Mouse (Mus musculus) lung, embryonic 14.5 days (tissue): ENCODE measurements around the gene Ifitm10. TPM values are rescaled to one million over a fixed set of nuclear protein-coding genes. Genes with fewer than 3 reads are reported as not detected.
"Not testable (repeated sequence)": the region's sequence is repeated elsewhere in the genome, so short reads cannot be mapped to it uniquely, and the experiment has no call there.

Experiments used
- ATAC-seq: fragments of 200-750 bp; cut with Nextera tagmentation; 2 replicates; pipeline ENCODE4 v1.8.0; 2017; ENCODE audit warnings: mild to moderate bottlenecking, moderate TSS enrichment, moderate library complexity; ENCODE audit not compliant: insufficient read depth
- DNase-seq: peaks from one replicate; pipeline ENCODE4 v3.0.0-alpha.2; 2015
- H3K27ac ChIP-seq: fragments of 300-500 bp; sonication (generic); 2 replicates; pipeline ENCODE4 v1.5.1; 2014; ENCODE audit warnings: low read depth, mild to moderate bottlenecking, moderate library complexity
- H3K27me3 ChIP-seq: fragments of 300-500 bp; sonication (generic); 2 replicates; pipeline ENCODE4 v1.6.1; 2014; ENCODE audit warnings: low read length, control low read depth; ENCODE audit not compliant: insufficient read depth
- H3K36me3 ChIP-seq: fragments of 300-500 bp; sonication (generic); 2 replicates; pipeline ENCODE4 v1.6.1; 2014; ENCODE audit warnings: control low read depth; ENCODE audit not compliant: insufficient read depth
- H3K4me1 ChIP-seq: fragments of 300-500 bp; sonication (generic); 2 replicates; pipeline ENCODE4 v1.6.1; 2014; ENCODE audit warnings: antibody characterized with exemption, control low read depth; ENCODE audit not compliant: insufficient read depth
- H3K4me2 ChIP-seq: fragments of 300-500 bp; sonication (generic); 2 replicates; pipeline ENCODE4 v1.6.1; 2014; ENCODE audit warnings: mild to moderate bottlenecking
- H3K4me3 ChIP-seq: fragments of 300-500 bp; sonication (generic); 2 replicates; pipeline ENCODE4 v1.5.1; 2014; ENCODE audit warnings: low read depth, low read length
- H3K9ac ChIP-seq: fragments of 300-500 bp; sonication (generic); 2 replicates; pipeline ENCODE4 v1.6.1; 2014
- H3K9me3 ChIP-seq: fragments of 300-500 bp; sonication (generic); 2 replicates; pipeline ENCODE4 v1.6.1; 2016; ENCODE audit warnings: low read depth, low read length, control low read depth
- CTCF ChIP-seq: IDR thresholded peaks from 2 replicates; pipeline ENCODE4 v1.5.1; 2016; ENCODE audit warnings: antibody characterized with exemption, low read depth
- WGBS: fragments of 180-500 bp; shearing (Covaris S2); extraction: QIAGEN DNeasy Blood & Tissue Kit; methylation state at CpG from one replicate; pipeline ENCODE4 v1.1.7; 2014; 5-methylcytosine and 5-hydroxymethylcytosine counted together
- polyA plus RNA-seq: library from polyadenylated mRNA; unstranded; fragments of >200 nt; fragmentation: Nextera tagmentation; extraction: Ambion mirVana; gene quantifications from 2 replicates; pipeline ENCODE4 v1.2.1, GENCODE M21; 2014

Ifitm10 gene
- polyA plus RNA-seq, 1 experiment from 2014 or later: 3.4 TPM

GRCm38 (mm10) chr7:142413285-142413684 lies 39.7 kb upstream of the Ifitm10 start:
- Histone ChIP-seq H3K4me3 (no peak overlapping the region), H3K9me3 (no peaks in the 10 kb centered on the region), H3K27ac (no peak overlapping the region), H3K4me1 (no peaks in the 10 kb centered on the region), H3K4me2 (no peak overlapping the region), H3K36me3 (no peaks in the 10 kb centered on the region), H3K9ac (no peak overlapping the region), H3K27me3 (no peaks in the 10 kb centered on the region)
- 75% methylated on average over 6 of the region's 6 CpGs for WGBS
- ATAC-seq (no peak), DNase-seq (no peak)
- no peak for TF ChIP-seq CTCF

DNA sequence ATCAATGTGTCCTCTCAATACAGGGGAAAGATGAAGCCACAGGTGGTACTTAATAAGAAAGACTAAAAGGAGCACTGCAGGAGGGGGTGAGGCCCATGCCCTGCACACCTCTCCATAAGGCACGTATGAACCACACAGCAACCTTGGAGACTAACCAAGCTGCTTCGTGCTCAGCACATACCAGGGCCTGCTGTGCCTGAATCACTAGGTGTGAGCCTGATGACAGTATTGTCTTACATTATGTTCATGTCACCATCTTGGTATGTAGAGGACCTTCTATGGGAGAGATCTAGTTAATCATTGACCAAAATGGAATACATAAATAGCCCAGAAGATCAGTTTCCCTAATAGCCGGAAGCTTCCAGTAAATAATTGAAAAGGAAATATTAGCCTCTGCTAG lies 36.0 kb upstream of the Ifitm10 start:
- Histone ChIP-seq H3K4me2 (no peak overlapping the region), H3K36me3 (no peaks in the 10 kb centered on the region), H3K27me3 (no peaks in the 10 kb centered on the region), H3K4me1 (no peaks in the 10 kb centered on the region), H3K27ac (no peak overlapping the region), H3K9me3 (no peaks in the 10 kb centered on the region), H3K9ac (no peak overlapping the region), H3K4me3 (no peak overlapping the region)
- ATAC-seq (no peak), DNase-seq (no peak)
- TF ChIP-seq CTCF: no peak
- 64% methylated on average over 3 of the region's 3 CpGs for WGBS

DNA sequence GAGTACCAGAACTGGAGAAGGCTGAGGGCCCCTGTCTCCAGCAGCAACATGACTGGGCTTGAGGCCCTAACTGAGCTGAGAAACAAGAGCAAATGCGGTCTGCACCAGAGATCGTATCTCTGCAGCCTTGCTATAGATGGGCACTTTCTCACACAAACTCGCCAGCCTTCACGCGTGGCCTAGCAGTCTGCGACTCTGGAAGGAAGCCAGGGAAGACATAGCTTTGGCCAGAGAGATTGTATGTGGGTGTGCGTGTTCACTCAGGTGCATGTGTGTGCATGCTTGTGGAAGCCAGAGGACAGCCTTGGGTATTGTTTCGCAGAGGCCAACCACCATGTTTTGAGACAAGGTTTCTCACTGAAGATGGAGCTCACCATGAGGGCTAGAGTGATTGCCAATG lies 35.1 kb upstream of the Ifitm10 start:
- 92% methylated on average over 8 of the region's 8 CpGs for WGBS
- ATAC-seq (no peak), DNase-seq (no peak)
- Histone ChIP-seq H3K36me3 (no peaks in the 10 kb centered on the region), H3K4me2 (no peak overlapping the region), H3K4me1 (no peaks in the 10 kb centered on the region), H3K27ac (no peak overlapping the region), H3K9ac (no peak overlapping the region), H3K4me3 (no peak overlapping the region), H3K27me3 (no peaks in the 10 kb centered on the region), H3K9me3 (no peaks in the 10 kb centered on the region)
- no peak for TF ChIP-seq CTCF

DNA sequence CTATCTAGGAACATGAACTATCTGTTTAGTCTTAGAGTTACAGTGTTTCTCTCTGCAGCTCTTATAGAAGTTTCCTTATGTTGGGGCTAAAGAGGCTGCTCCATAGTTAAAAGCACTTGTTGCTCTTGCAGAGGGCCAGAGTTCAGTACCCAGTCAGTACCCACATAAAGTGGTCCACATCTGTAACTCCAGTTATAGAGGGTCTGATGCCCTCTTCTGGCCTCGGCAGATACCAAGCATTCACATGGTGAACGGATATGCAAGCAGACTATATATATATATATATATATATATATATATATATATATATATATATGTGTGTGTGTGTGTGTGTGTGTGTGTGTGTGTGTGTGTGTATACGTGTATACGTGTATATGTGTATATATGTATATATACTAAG lies 34.4 kb upstream of the Ifitm10 start:
- ATAC-seq: no peak
- DNase-seq: no peak
- H3K9ac ChIP-seq: no peak overlapping the region
- WGBS: 63% methylated on average over 4 of the region's 4 CpGs
- H3K27ac ChIP-seq: no peak overlapping the region
- TF ChIP-seq CTCF: no peak
- H3K9me3 ChIP-seq: no peaks in the 10 kb centered on the region
- H3K4me1 ChIP-seq: no peaks in the 10 kb centered on the region
- no peaks in the 10 kb centered on the region for H3K27me3 ChIP-seq
- H3K36me3 ChIP-seq: no peaks in the 10 kb centered on the region
- no peak overlapping the region for H3K4me2 ChIP-seq
- H3K4me3 ChIP-seq: no peak overlapping the region

- not testable (repeated sequence) for DNase-seq, H3K4me2 ChIP-seq, H3K27me3 ChIP-seq, H3K4me1 ChIP-seq, H3K4me3 ChIP-seq, ATAC-seq, H3K9ac ChIP-seq, H3K36me3 ChIP-seq, H3K27ac ChIP-seq, H3K9me3 ChIP-seq
- WGBS: 90% methylated on average over 5 of the region's 5 CpGs
Observed at GRCm38 (mm10) chr7:142405134-142405533, 31.6 kb upstream of the Ifitm10 start.

DNA sequence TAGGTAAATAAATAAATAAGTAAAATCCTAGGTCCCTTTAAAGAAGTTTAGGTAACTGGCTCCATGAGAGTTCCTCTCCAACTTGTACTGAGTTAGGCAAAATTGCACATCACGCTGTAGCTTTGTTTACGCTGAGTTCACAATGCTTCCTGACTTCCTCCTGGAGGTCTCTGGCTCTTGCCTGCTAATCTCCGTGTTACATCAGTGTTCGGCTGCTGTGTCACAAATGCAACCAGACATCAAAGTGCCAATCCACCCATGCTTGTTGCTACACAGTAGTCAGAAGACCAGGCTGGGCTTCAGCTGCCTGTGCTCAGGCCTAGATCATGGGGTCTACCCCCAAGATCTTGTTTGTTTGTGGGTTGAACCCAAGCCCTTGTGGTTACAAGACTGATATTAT lies 30.0 kb upstream of the Ifitm10 start:
- Histone ChIP-seq H3K9me3 (no peaks in the 10 kb centered on the region), H3K27me3 (no peaks in the 10 kb centered on the region), H3K4me3 (no peak overlapping the region), H3K36me3 (no peaks in the 10 kb centered on the region), H3K4me1 (no peaks in the 10 kb centered on the region), H3K27ac (no peak overlapping the region), H3K9ac (no peak overlapping the region), H3K4me2 (no peak overlapping the region)
- TF ChIP-seq CTCF: no peak
- no peak for ATAC-seq
- peak; percentile 47 for DNase-seq
- WGBS: 67% methylated on average over 4 of the region's 4 CpGs

DNA sequence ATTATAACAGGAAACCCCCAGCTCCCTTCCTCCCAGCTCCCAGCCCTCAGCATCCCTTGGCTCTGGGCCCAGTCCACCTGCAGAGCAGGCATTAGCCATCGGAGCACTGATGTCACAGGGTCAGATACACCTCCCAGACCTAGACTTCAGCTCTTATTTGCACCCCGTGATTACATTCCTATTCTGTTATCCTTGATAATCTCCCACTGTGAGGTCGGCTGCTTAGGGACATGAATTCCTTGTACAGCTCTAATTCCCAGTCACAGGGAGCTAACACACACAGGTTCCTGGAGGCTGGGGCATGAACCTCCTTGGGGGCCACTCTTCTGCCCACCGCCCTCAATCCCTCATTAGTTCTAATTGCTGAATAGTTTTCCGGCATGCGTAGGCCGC lies 27.2 kb upstream of the Ifitm10 start:
- no peak overlapping the region for H3K4me3 ChIP-seq
- ATAC-seq (no peak), DNase-seq (peak; percentile 17)
- no peaks in the 10 kb centered on the region for H3K4me1 ChIP-seq
- H3K36me3 ChIP-seq: no peaks in the 10 kb centered on the region
- no peak overlapping the region for H3K27ac ChIP-seq
- H3K27me3 ChIP-seq: no peaks in the 10 kb centered on the region
- TF ChIP-seq CTCF: no peak
- no peak overlapping the region for H3K4me2 ChIP-seq
- 45% methylated on average over 7 of the region's 7 CpGs for WGBS
- H3K9ac ChIP-seq: no peak overlapping the region
- H3K9me3 ChIP-seq: no peaks in the 10 kb centered on the region

- Histone ChIP-seq H3K27ac (no peak overlapping the region), H3K4me3 (no peak overlapping the region), H3K4me2 (no peak overlapping the region), H3K27me3 (no peaks in the 10 kb centered on the region), H3K4me1 (no peaks in the 10 kb centered on the region), H3K9ac (no peak overlapping the region), H3K9me3 (no peaks in the 10 kb centered on the region), H3K36me3 (no peaks in the 10 kb centered on the region)
- ATAC-seq: no peak
- TF ChIP-seq CTCF: no peak
- DNase-seq: no peak
- WGBS: 65% methylated on average over 7 of the region's 7 CpGs
Observed at GRCm38 (mm10) chr7:142400112-142400749, 26.7 kb upstream of the Ifitm10 start.
